Mouse (Mus musculus) gastrocnemius, adult 18-20 months (tissue): ENCODE measurements around the gene Paqr5. TPM values are rescaled to one million over a fixed set of nuclear protein-coding genes. Genes with fewer than 3 reads are reported as not detected.

Experiments
- DNase-seq: peaks from one replicate; pipeline ENCODE4 v3.0.0; 2021; ENCODE audit warnings: low spot score
- total RNA-seq, 2 experiments: library from RNA; stranded (reverse); gene quantifications; 2 replicates each; pipeline ENCODE4 v1.2.3; 2021

Gene Paqr5
- total RNA-seq, 2 experiments from 2014 or later, result 0.21 TPM; not detected in 1

DNA sequence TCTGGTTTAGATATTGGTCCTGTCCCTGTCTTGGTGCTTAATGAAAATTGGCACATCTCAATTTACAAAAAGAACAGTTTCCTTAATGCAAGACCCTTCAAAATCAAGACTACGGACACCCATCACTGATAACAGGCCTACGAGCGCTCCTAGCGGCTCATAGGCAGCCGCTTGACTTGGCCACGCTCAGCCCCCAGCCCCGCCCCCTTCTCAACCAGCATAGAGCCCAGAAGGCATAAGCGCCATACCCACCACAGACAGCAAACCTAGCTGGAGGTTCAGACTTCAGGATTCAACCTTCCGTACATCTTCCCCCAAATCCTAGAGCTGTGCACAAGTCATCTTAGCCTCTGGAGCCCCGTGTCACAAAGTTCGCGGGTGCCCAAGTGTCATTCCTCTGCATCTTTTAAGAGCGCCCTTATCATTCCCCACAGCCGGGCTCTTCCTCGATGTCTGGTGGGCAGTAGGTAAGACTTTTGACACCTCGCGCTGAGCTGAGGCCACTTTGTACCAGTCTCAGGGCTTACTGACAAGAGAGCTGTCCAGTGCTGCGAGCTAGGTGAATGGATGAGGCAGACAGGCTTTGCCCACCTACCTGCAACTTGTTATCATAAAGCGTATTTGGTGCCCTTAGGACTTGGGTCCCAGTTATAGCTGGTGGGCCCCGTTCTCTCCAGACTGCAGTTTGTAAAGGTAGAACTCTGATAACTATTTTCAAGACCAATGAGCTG is 116.0 kb downstream of the Paqr5 start:
- DNase-seq, result no peak

DNA sequence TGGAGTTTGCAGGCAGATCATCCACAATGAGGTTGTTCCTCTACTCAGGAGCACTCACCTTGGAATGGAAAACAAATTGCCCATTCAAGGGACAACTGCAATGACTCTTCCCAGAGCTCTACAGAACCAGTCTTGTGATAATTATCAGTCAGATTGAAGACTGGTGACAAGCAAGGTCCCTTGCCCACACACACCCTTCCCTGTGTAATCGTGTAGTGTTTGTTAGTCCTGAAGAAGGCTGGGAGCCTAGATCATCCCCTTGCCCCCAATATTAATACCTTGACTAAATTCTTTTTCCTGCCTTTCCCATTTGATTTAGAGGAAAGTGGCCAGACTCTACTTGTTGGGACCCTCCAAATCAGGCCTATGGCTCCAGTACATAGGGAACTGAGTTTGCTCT is 117.0 kb downstream of the Paqr5 start:
- DNase-seq, result no peak

DNA sequence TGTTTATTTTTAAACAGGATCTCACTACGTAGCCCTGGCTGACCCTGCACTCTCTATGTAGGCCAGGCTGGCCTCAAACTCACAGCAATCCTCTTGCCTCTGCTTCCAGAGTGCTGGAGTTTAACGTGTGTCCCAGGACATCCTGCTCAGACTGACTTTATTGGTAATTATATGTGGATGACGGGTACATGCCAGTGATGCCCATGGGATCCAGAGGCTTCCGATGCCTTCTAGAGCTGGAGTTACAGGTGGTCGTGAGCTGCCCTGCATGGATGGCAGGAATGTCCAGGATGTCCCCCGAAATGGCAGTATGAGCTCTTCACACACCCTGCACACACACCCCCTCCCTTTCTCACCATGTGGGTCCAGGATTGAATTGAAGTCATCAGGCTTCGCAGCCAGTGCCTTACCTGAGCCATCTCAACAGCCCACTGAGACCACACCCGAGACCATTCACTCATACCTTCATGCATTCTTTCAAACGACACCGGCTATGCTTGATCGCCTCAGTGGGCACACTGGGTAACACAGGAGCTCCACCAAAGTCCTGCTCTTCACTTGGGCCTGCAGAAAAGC is 117.7 kb downstream of the Paqr5 start:
- DNase-seq, result no peak

DNA sequence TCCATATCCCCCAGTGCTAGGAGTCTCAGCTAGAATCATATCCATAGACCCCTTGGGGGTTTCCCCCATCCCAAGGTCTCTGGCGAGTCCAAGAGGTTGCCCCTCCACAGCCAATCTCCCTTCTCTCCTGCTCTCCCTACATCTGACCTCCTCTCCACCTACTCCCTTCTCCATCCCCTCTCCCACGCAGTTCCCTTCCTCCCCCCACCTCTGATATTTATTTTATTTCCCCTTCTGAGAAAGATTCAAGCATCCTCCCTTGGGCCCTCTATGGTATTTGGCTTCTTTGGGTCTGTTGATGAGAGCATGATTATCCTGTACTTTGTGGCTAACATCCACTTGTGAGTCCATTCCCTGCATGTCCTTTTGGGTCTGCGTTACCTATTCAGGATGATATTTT is 118.3 kb downstream of the Paqr5 start:
- no peak for DNase-seq

DNA sequence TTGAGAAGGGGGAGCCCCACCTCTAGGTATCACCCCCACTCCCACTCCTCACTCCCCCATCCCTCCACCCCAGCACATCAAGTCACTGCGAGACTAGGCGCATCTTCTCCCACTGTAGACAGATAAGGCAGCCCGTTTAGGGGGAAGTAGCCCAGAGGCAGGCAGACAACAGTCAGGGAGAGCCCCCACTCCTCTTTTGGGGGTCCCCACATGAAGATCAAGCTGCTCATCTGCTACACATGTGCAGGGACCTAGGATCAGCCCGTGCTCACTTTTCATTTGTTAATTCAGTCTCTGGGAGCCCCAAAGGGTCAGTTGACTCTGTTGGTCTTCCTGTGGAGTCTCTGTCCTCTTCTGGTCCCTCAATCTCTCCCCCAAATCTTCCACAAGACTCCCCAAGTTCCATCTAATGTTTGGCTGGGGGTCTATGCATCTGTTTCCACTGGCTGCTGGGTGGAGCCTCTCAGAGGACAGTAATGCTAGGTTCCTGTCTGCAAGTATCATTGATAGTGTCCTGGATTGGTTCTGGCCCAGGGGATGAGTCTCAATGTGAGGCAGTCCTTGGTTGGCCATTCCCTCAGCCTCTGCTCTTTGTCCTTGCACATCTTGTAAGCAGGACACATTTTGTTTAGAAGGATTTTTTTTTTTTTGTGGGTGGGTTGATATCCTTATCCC is 118.9 kb downstream of the Paqr5 start:
- DNase-seq, result no peak

DNA sequence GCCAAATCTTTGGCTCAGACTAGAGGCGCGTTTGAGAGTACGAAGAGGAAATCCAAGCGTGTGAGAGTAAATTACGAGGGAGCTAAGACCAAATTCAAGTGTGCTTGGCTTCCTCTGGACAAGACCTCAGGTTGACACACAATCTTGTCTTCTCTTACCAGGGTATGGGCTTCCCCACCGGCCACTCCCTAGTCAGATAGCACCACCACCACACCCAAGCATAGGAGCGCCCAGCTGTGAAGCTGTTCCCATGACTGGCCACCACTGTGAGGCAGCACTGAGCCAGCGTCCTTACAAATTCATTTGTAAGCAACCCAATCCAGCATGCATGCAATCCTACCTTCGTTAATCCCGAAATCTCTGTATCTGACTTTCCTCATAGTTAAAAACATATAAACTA is 119.7 kb downstream of the Paqr5 start:
- DNase-seq, result no peak

DNA sequence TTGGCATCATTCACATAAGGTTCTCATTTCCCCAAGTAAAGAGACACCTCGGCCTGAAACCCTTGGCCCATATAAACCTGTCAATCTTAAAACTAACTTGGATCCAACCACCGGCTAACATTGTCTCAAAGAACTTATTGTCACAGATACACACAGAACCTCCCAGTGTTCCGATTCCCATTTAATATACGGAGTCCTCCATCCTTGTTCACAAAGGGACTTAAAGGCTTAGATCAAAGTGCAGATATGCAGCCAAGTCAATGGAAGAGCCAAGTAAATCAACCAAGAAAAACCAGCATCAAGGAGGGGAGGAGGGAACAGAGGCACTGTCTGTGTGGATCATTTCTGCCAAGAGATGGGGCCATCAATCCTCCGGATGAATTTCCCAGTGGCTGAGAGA is 121.1 kb downstream of the Paqr5 start:
- DNase-seq, result no peak

DNA sequence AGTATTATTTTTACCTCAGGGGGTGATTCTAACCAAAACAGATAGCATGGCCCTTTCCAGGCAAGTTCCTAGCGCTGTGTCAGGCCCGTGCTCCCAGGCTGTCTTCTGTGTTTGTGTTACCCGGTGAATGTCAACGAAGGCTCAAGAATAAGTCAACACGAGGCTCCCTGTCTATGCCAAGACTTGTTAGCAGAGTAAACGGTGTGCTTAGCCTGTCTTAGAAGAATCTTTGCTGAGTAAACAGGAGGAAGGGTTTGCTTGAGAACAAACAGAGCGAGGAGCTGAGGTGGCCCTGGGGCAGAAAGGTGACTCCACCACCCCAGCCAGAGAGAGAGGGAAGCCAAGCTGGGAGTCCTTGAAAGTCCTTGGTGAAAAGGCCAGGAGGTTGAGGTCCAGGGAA is 122.5 kb downstream of the Paqr5 start:
- DNase-seq, result no peak

Other genes with a start within 250 kb of the Paqr5 start
- 1,000 to 10,000 TPM; 1,375 to 1,461 TPM for gene Rplp1, start 112.3 kb downstream of the Paqr5 start, total RNA-seq
- under 1 TPM; 0.37 to 0.88 TPM for gene Kif23, start 80.1 kb downstream of the Paqr5 start, total RNA-seq
- 1 to 10 TPM; 5.8 TPM for gene Glce, start 95.8 kb upstream of the Paqr5 start, total RNA-seq